Mouse (Mus musculus): ENCODE results near the gene Aggf1.
A peak's percentile ranks its signal among the peaks of the same experiment; 100 is the strongest.

Aggf1 gene

GRCm38 (mm10) chr13:95332086-95332899 lies 42.9 kb downstream of the Aggf1 start:
- DNase-seq (ENCODE audit: low spot score), result no peak

- DNase-seq (ENCODE audit: low spot score), result no peak
Measured at GRCm38 (mm10) chr13:95330507-95330906, 44.6 kb downstream of the Aggf1 start.

- DNase-seq (ENCODE audit: low spot score), result no peak
Measured at GRCm38 (mm10) chr13:95328767-95329166, 46.4 kb downstream of the Aggf1 start.

- DNase-seq (ENCODE audit: low spot score), result no peak
Measured at GRCm38 (mm10) chr13:95327345-95327741, 47.8 kb downstream of the Aggf1 start.

- DNase-seq (ENCODE audit: low spot score), result no peak
Measured at GRCm38 (mm10) chr13:95326611-95327344, 48.4 kb downstream of the Aggf1 start.

- DNase-seq (ENCODE audit: low spot score), result no peak
Measured at GRCm38 (mm10) chr13:95325907-95326550, 49.1 kb downstream of the Aggf1 start.

GRCm38 (mm10) chr13:95325080-95325906 lies 49.9 kb downstream of the Aggf1 start:
- DNase-seq (ENCODE audit: low spot score), result peak; percentile 83

- no peak for DNase-seq (ENCODE audit: low spot score)
Measured at GRCm38 (mm10) chr13:95324626-95325079, 50.5 kb downstream of the Aggf1 start.

GRCm38 (mm10) chr13:95323950-95324625 lies 51.1 kb downstream of the Aggf1 start:
- DNase-seq (ENCODE audit: low spot score), result peak; percentile 86

GRCm38 (mm10) chr13:95323400-95323799 lies 51.8 kb downstream of the Aggf1 start, which contains the start of gene Zbed3:
TSS of gene Zbed3 (plus strand) at chr13:95323612.
- no peak for DNase-seq (ENCODE audit: low spot score)

- DNase-seq (ENCODE audit: low spot score), result no peak
Measured at GRCm38 (mm10) chr13:95320451-95320850, 54.7 kb downstream of the Aggf1 start.

GRCm38 (mm10) chr13:95319153-95319552 lies 56.0 kb downstream of the Aggf1 start:
- no peak for DNase-seq (ENCODE audit: low spot score)

- no peak for DNase-seq (ENCODE audit: low spot score)
Measured at GRCm38 (mm10) chr13:95312016-95312415, 63.1 kb downstream of the Aggf1 start.

- no peak for DNase-seq (ENCODE audit: low spot score)
Measured at GRCm38 (mm10) chr13:95307100-95307655, 68.0 kb downstream of the Aggf1 start.

GRCm38 (mm10) chr13:95306596-95306995 lies 68.6 kb downstream of the Aggf1 start:
- DNase-seq (ENCODE audit: low spot score), result no peak
